Mouse (Mus musculus): Measurements from ENCODE around the gene Park7.

- TF ChIP-seq CTCF (conservative IDR thresholded peaks at IDR 0.05 in 1 of 2, IDR thresholded peaks at IDR 0.05 in 1 of 2; ENCODE audit: low read depth in 2 of 2, low read length in 2 of 2), result no peak
- no peak for TF ChIP-seq ZC3H11A (IDR thresholded peaks at IDR 0.05; ENCODE audit: low read depth, low read length)
- no peak for TF ChIP-seq POLR2A (IDR thresholded peaks at IDR 0.05; ENCODE audit: low read depth, low read length)
- TF ChIP-seq ETS1 (conservative IDR thresholded peaks at IDR 0.05; ENCODE audit: low read depth, low read length), result no peak
- no peak for TF ChIP-seq MAX (IDR thresholded peaks at IDR 0.05; ENCODE audit: low read length)
- no peak for TF ChIP-seq EP300 (IDR thresholded peaks at IDR 0.05; ENCODE audit: low read length)
Observed at GRCm38 (mm10) chr4:150963711-150964110, 49.5 kb upstream of the Park7 start.

All from CH12.LX (cell line).